Mouse (Mus musculus) ES-Bruce4 (cell line): Measurements from ENCODE around the gene Cwc22. TPM values are rescaled to one million over a fixed set of nuclear protein-coding genes. Genes with fewer than 3 reads are reported as not detected.

Experiments
- H3K27ac ChIP-seq: 2 replicates; pipeline ENCODE4 v1.5.1; 2012; ENCODE audit warnings: low read length, inconsistent platforms; ENCODE audit not compliant: insufficient read depth
- H3K27me3 ChIP-seq: 2 replicates; pipeline ENCODE4 v1.6.1; 2012; ENCODE audit warnings: mild to moderate bottlenecking, low read length, inconsistent platforms; ENCODE audit not compliant: control insufficient read depth, poor library complexity, insufficient read depth, severe bottlenecking
- H3K36me3 ChIP-seq: 2 replicates; pipeline ENCODE4 v1.6.1; 2012; ENCODE audit warnings: inconsistent platforms, mild to moderate bottlenecking, low read length, moderate library complexity; ENCODE audit not compliant: control insufficient read depth, poor library complexity, insufficient read depth, severe bottlenecking
- H3K4me1 ChIP-seq: one replicate; pipeline ENCODE4 v1.8.1; 2011; ENCODE audit warnings: low read length; ENCODE audit not compliant: control insufficient read depth, insufficient read depth
- H3K4me3 ChIP-seq: 2 replicates; pipeline ENCODE4 v1.5.1; 2011; ENCODE audit warnings: low read depth, mild to moderate bottlenecking, low read length
- H3K9ac ChIP-seq: 2 replicates; pipeline ENCODE4 v1.6.1; 2012; ENCODE audit warnings: low read depth, mild to moderate bottlenecking, inconsistent platforms; ENCODE audit not compliant: poor library complexity, severe bottlenecking
- H3K9me3 ChIP-seq: replicated peaks from 2 replicates; pipeline ENCODE4 v1.6.1; 2012; ENCODE audit warnings: mild to moderate bottlenecking, low read length, inconsistent platforms; ENCODE audit not compliant: control insufficient read depth, poor library complexity, insufficient read depth, severe bottlenecking
- CTCF ChIP-seq: IDR thresholded peaks from one replicate; pipeline ENCODE4 v1.8.1; 2011; ENCODE audit warnings: low read depth, low read length
- EP300 ChIP-seq: IDR thresholded peaks from 2 replicates; pipeline ENCODE4 v1.6.1; 2011; ENCODE audit warnings: low read depth, low read length; ENCODE audit not compliant: insufficient read depth
- POLR2A ChIP-seq: IDR thresholded peaks from one replicate; pipeline ENCODE4 v1.8.1; 2011; ENCODE audit warnings: low read length; ENCODE audit not compliant: insufficient read depth
- polyA plus RNA-seq: library from polyadenylated mRNA; stranded (reverse); fragments of >200 nt; gene quantifications from 2 replicates; pipeline ENCODE4 v1.2.4, GENCODE M21; 2011; ENCODE audit warnings: low read depth; ENCODE audit not compliant: missing spikeins, insufficient read depth, insufficient read length

Gene Cwc22
- polyA plus RNA-seq, 1 experiment: 78.6 TPM

- no peaks in the 10 kb centered on the region for H3K4me1 ChIP-seq
- no peaks in the 10 kb centered on the region for H3K9me3 ChIP-seq
- no peaks in the 10 kb centered on the region for H3K27me3 ChIP-seq
- TF ChIP-seq CTCF (no peak), POLR2A (no peak), EP300 (no peak)
- H3K27ac ChIP-seq: no peak overlapping the region
- H3K36me3 ChIP-seq: no peaks in the 10 kb centered on the region
- H3K4me3 ChIP-seq: no peak overlapping the region
- no peak overlapping the region for H3K9ac ChIP-seq
These were observed 104.7 kb downstream of the Cwc22 start for GRCm38 (mm10) chr2:77841464-77841863.

GRCm38 (mm10) chr2:77839587-77839986 is 106.6 kb downstream of the Cwc22 start:
- Histone ChIP-seq H3K27ac (no peak overlapping the region), H3K4me1 (no peaks in the 10 kb centered on the region), H3K4me3 (no peak overlapping the region), H3K27me3 (no peaks in the 10 kb centered on the region), H3K9me3 (no peaks in the 10 kb centered on the region), H3K36me3 (no peaks in the 10 kb centered on the region), H3K9ac (no peak overlapping the region)
- TF ChIP-seq EP300 (no peak), CTCF (no peak), POLR2A (no peak)

- Histone ChIP-seq H3K9me3 (no peaks in the 10 kb centered on the region), H3K27me3 (no peaks in the 10 kb centered on the region), H3K4me3 (no peak overlapping the region), H3K36me3 (no peaks in the 10 kb centered on the region), H3K9ac (no peak overlapping the region), H3K27ac (no peak overlapping the region), H3K4me1 (no peaks in the 10 kb centered on the region)
- TF ChIP-seq POLR2A (no peak), EP300 (no peak), CTCF (no peak)
These were observed 107.5 kb downstream of the Cwc22 start for GRCm38 (mm10) chr2:77838688-77839087.

- H3K9me3 ChIP-seq: no peaks in the 10 kb centered on the region
- H3K27ac ChIP-seq: no peak overlapping the region
- no peaks in the 10 kb centered on the region for H3K36me3 ChIP-seq
- no peaks in the 10 kb centered on the region for H3K4me1 ChIP-seq
- TF ChIP-seq EP300 (no peak), POLR2A (no peak), CTCF (no peak)
- H3K9ac ChIP-seq: no peak overlapping the region
- no peak overlapping the region for H3K4me3 ChIP-seq
- H3K27me3 ChIP-seq: no peaks in the 10 kb centered on the region
These were observed 110.4 kb downstream of the Cwc22 start for GRCm38 (mm10) chr2:77835781-77836180.

Other genes starting within 250 kb of the Cwc22 start
- 0.50 TPM in 1 of 2 replicates, not detected in the other for gene Zfp385b, start 126.7 kb downstream of the Cwc22 start, polyA plus RNA-seq